In the genomic region with DNA sequence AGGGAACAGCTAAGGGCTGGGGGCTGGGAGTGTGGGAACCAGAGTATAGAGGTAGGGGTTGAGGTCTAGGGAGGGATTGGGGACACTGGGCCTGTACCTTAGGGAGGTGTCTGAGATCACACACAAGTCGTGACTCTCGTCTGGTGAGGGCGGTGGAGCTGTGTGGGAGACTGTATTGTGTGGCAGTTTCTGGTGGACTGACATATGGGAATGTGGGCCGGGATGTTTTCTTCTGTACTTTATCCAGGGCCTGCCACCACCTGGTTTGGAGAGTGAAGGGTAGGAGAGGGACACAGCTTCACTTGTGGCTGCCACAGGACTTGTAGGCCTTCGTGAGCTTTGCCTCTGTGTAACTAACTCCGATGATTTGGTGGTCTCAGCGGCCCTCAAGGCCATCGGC, we compare ENCODE assay signal across 22 mouse cellular contexts.
DNase-seq lines count a peak whose midpoint lies in the region; ATAC-seq lines count a peak whose summit lies in the region.
"Had no signal": no experiment of that assay in that cellular context is flagged by ENCODE, and none has a peak within 500 bp of the region (broad histone marks: within the 10 kb centered on the region; RNA-seq: fewer than 3 reads in every experiment).

No protein-coding gene starts in this region.

- DNase-seq in forebrain, embryonic 14.5 days (ENCODE audit: low spot score) = no peak
- DNase-seq in hindbrain, embryonic 10.5 days (ENCODE audit: low spot score) = no peak
- peak; percentile 34 for DNase-seq in right cerebral cortex, adult 18-20 months
- DNase-seq in right cerebral cortex, postnatal 4 days = no peak
- DNase-seq in telencephalon, adult 2 months (ENCODE audit: low read depth, low spot score) = peak; percentile 38
- no peak for DNase-seq in gastrocnemius, postnatal 25 days
- DNase-seq: adrenal gland, adult 2 months; adrenal gland, postnatal 14 days; embryo, embryonic 11 days; gastrocnemius, postnatal 10 days; heart, adult 11 months had no signal

- H3K36me3 ChIP-seq in forebrain, embryonic 14.5 days (ENCODE audit: control insufficient read depth, insufficient read depth, low read length) = no peaks in the 10 kb centered on the region
- no peaks in the 10 kb centered on the region for H3K36me3 ChIP-seq in forebrain, embryonic 15.5 days
- no peaks in the 10 kb centered on the region for H3K36me3 ChIP-seq in hindbrain, embryonic 10.5 days
- H3K36me3 ChIP-seq in hindbrain, embryonic 12.5 days = no peaks in the 10 kb centered on the region
- H3K36me3 ChIP-seq: embryonic facial prominence, embryonic 10.5 days; embryonic facial prominence, embryonic 13.5 days had no signal

- H3K4me3 ChIP-seq in forebrain, embryonic 14.5 days (ENCODE audit: low read depth, low read length) = no peak overlapping the region
- no peak overlapping the region for H3K4me3 ChIP-seq in forebrain, embryonic 15.5 days
- no peak overlapping the region for H3K4me3 ChIP-seq in hindbrain, embryonic 10.5 days
- H3K4me3 ChIP-seq in hindbrain, embryonic 12.5 days = no peak overlapping the region
- H3K4me3 ChIP-seq: embryonic facial prominence, embryonic 10.5 days; embryonic facial prominence, embryonic 13.5 days; erythroblast, embryonic 14.5 days had no signal

- 89% methylated on average over 8 of the region's 8 CpGs for WGBS in forebrain, embryonic 14.5 days
- 90% methylated on average over 8 of the region's 8 CpGs for WGBS in forebrain, embryonic 15.5 days
- WGBS in hindbrain, embryonic 10.5 days = 83% methylated on average over 8 of the region's 8 CpGs
- 88% methylated on average over 8 of the region's 8 CpGs for WGBS in hindbrain, embryonic 12.5 days

- H3K9me3 ChIP-seq in forebrain, embryonic 14.5 days (replicated peaks; ENCODE audit: control insufficient read depth, low read length) = no peaks in the 10 kb centered on the region
- H3K9me3 ChIP-seq in forebrain, embryonic 15.5 days = no peaks in the 10 kb centered on the region
- no peaks in the 10 kb centered on the region for H3K9me3 ChIP-seq in hindbrain, embryonic 10.5 days
- H3K9me3 ChIP-seq in hindbrain, embryonic 12.5 days (replicated peaks) = no peaks in the 10 kb centered on the region
- H3K9me3 ChIP-seq: embryonic facial prominence, embryonic 10.5 days; embryonic facial prominence, embryonic 13.5 days had no signal

- peaks cover 14% of the 10 kb centered on the region for H3K4me1 ChIP-seq in forebrain, embryonic 14.5 days (ENCODE audit: control insufficient read depth, insufficient read depth, low read length)
- peaks cover 10% of the 10 kb centered on the region for H3K4me1 ChIP-seq in forebrain, embryonic 15.5 days
- peaks cover 41% of the 10 kb centered on the region for H3K4me1 ChIP-seq in hindbrain, embryonic 10.5 days (replicated peaks)
- H3K4me1 ChIP-seq in hindbrain, embryonic 12.5 days = peaks cover 22% of the 10 kb centered on the region
- H3K4me1 ChIP-seq: embryonic facial prominence, embryonic 13.5 days had no signal

- H3K9ac ChIP-seq in forebrain, embryonic 14.5 days (ENCODE audit: low read length) = no peak overlapping the region
- no peak overlapping the region for H3K9ac ChIP-seq in forebrain, embryonic 15.5 days (replicated peaks)
- no peak overlapping the region for H3K9ac ChIP-seq in hindbrain, embryonic 12.5 days
- H3K9ac ChIP-seq: embryonic facial prominence, embryonic 13.5 days; hindbrain, embryonic 14.5 days had no signal

- 0 out of 2 replicates have a peak overlapping the region, but pooled peaks have one; percentile 14 for H3K27ac ChIP-seq in forebrain, embryonic 14.5 days (ENCODE audit: low read depth, low read length)
- H3K27ac ChIP-seq in forebrain, embryonic 15.5 days (replicated peaks) = no peak overlapping the region
- peak overlapping the region; percentile 54; the same call in 1 of the 2 replicates for H3K27ac ChIP-seq in hindbrain, embryonic 10.5 days
- no peak overlapping the region for H3K27ac ChIP-seq in hindbrain, embryonic 12.5 days
- H3K27ac ChIP-seq: embryonic facial prominence, embryonic 10.5 days; embryonic facial prominence, embryonic 13.5 days; hindbrain, embryonic 14.5 days; hindbrain, postnatal 0 days had no signal

- no peak for ATAC-seq in forebrain, embryonic 14.5 days
- no peak for ATAC-seq in forebrain, embryonic 15.5 days (replicated peaks)
- ATAC-seq in hindbrain, embryonic 12.5 days (ENCODE audit: low FRiP score) = no peak
- ATAC-seq: CD4-positive, CD25-positive, alpha-beta regulatory T cell, adult 4 months; hindbrain, postnatal 0 days; inflammation-experienced regulatory T-cells, adult 6 months; intestine, embryonic 16.5 days had no signal

- no peaks in the 10 kb centered on the region for H3K27me3 ChIP-seq in forebrain, embryonic 14.5 days (replicated peaks; ENCODE audit: control insufficient read depth, insufficient read depth, low read length)
- H3K27me3 ChIP-seq in forebrain, embryonic 15.5 days = no peaks in the 10 kb centered on the region
- H3K27me3 ChIP-seq in hindbrain, embryonic 10.5 days (ENCODE audit: insufficient read depth, poor library complexity, severe bottlenecking) = peaks cover 11% of the 10 kb centered on the region; the same call in 1 of the 2 replicates
- H3K27me3 ChIP-seq in hindbrain, embryonic 12.5 days = peaks cover 10% of the 10 kb centered on the region
- H3K27me3 ChIP-seq: embryonic facial prominence, embryonic 13.5 days had no signal

- H3K4me2 ChIP-seq in forebrain, embryonic 14.5 days (ENCODE audit: low read length) = no peak overlapping the region
- no peak overlapping the region for H3K4me2 ChIP-seq in forebrain, embryonic 15.5 days (replicated peaks)
- H3K4me2 ChIP-seq in hindbrain, embryonic 12.5 days (replicated peaks) = no peak overlapping the region
- H3K4me2 ChIP-seq: embryonic facial prominence, embryonic 13.5 days; heart, embryonic 11.5 days; hindbrain, embryonic 14.5 days had no signal

Comparison
In these comparisons a context has a peak if more than half of its experiments do, and no peak if none do; other contexts are left out.
1. DNase-seq: peak in right cerebral cortex, adult 18-20 months (single experiment) and telencephalon, adult 2 months (single experiment); none in forebrain, embryonic 14.5 days (single experiment), hindbrain, embryonic 10.5 days (single experiment), right cerebral cortex, postnatal 4 days (single experiment) and gastrocnemius, postnatal 25 days (single experiment).
2. H3K27ac ChIP-seq: peak in forebrain, embryonic 14.5 days (single experiment) and hindbrain, embryonic 10.5 days (single experiment); none in forebrain, embryonic 15.5 days (single experiment) and hindbrain, embryonic 12.5 days (single experiment).